Mouse (Mus musculus) cortical plate, adult 2 months (tissue): Measurements from ENCODE around the gene Krtap4-7.

Experiments
- CTCF ChIP-seq: fragments of 200-500 bp; IDR thresholded peaks from 2 replicates; pipeline ENCODE4 v1.5.1; 2011; ENCODE audit warnings: mild to moderate bottlenecking, control low read depth, low read length; ENCODE audit not compliant: insufficient read depth; ENCODE audit errors: extremely low read depth
- POLR2A ChIP-seq: fragments of 200-500 bp; IDR thresholded peaks from 2 replicates; pipeline ENCODE4 v1.6.1; 2011; ENCODE audit warnings: mild to moderate bottlenecking, low read length, control low read depth; ENCODE audit not compliant: insufficient read depth; ENCODE audit errors: extremely low read depth

- TF ChIP-seq POLR2A (no peak), CTCF (no peak)
These were observed 9.2 kb downstream of the Krtap4-7 start, which contains the start of gene Krtap4-2 for GRCm38 (mm10) chr11:99634653-99635134.
